Mouse (Mus musculus): ENCODE results near the gene Cd4.

Cd4 gene

DNA sequence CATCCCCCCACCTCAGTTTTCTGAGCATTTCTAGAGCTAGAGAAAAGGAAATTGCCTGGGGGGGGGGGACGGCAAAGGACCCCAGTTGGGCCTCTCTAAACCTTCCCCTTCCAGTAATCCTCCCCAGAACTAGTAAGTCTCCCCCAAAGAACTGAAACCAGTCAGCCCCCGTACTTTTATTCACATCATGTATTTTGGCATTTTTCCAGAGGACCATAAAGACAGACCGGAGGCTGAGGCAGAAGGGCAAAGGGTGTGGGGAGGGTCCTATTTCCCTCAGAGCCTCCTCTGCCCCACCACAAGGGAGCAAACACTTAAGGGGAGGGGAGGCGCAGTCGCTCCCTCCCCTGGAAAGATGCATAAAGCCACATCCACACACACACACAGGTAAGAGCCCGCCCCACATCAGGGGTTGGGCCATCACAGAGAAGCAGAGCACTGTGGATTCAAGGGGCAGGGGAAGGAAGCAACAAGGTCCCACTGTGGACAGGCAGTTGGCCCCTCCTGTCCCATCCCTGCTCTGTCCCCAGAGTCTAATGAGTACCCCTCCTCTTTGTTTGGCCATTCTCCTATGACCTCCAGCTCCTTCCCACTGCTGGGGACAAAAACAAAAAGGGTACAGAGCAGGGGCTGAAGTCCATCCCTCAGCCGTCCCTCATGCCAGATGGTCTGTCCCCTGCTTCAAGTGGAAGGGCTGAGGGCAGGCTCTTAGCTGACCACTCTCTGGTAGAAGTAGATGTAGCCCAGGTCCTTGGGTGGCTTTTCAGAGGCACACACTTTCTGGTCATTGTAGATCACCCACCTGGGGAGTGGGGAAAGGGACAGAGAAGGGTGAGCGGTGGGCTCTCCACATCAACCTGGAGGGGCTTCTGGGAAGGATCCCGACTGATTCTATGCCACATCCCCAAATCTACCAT, 72.9 kb downstream of the Cd4 start:
- no peak for DNase-seq (ENCODE audit: low read depth, low spot score)
